Mouse (Mus musculus): ENCODE results near the gene Zfyve16. TPM values are rescaled to one million over a fixed set of nuclear protein-coding genes. Genes with fewer than 3 reads are reported as not detected.
A peak's percentile ranks its signal among the peaks of the same experiment; 100 is the strongest.

Zfyve16 gene
- total RNA-seq (2015) (5.1 and 7.9 TPM in 2 replicates), total RNA-seq (2017) (4.7 and 7.1 TPM in 2 replicates)

GRCm38 (mm10) chr13:92530721-92531211, at the start of gene Zfyve16:
TSS of gene Zfyve16 (minus strand) at chr13:92530868.
- peak; percentile 91 for ATAC-seq (replicated peaks; ENCODE audit: poor library complexity)

GRCm38 (mm10) chr13:92578210-92578609, 47.5 kb upstream of the Zfyve16 start:
- no peak for ATAC-seq (replicated peaks; ENCODE audit: poor library complexity)

GRCm38 (mm10) chr13:92576688-92577087, 46.0 kb upstream of the Zfyve16 start:
- peak; percentile 33 for ATAC-seq (replicated peaks; ENCODE audit: poor library complexity)

- peak; percentile 15 for ATAC-seq (replicated peaks; ENCODE audit: poor library complexity)
Measured at GRCm38 (mm10) chr13:92576072-92576471, 45.4 kb upstream of the Zfyve16 start, which contains the start of gene Spz1. TSS of gene Spz1 (minus strand) at chr13:92576172.

- ATAC-seq (replicated peaks; ENCODE audit: poor library complexity) = no peak
Measured at GRCm38 (mm10) chr13:92559429-92559828, 28.8 kb upstream of the Zfyve16 start.

- ATAC-seq (replicated peaks; ENCODE audit: poor library complexity) = no peak
Measured at GRCm38 (mm10) chr13:92557229-92557628, 26.6 kb upstream of the Zfyve16 start.

- ATAC-seq (replicated peaks; ENCODE audit: poor library complexity) = no peak
Measured at GRCm38 (mm10) chr13:92556458-92557126, 25.9 kb upstream of the Zfyve16 start.

- no peak for ATAC-seq (replicated peaks; ENCODE audit: poor library complexity)
Measured at GRCm38 (mm10) chr13:92547093-92547492, 16.4 kb upstream of the Zfyve16 start.

GRCm38 (mm10) chr13:92540997-92541396, 10.3 kb upstream of the Zfyve16 start:
- ATAC-seq (replicated peaks; ENCODE audit: poor library complexity) = no peak

GRCm38 (mm10) chr13:92539126-92539525, 8.5 kb upstream of the Zfyve16 start:
- no peak for ATAC-seq (replicated peaks; ENCODE audit: poor library complexity)

- ATAC-seq (replicated peaks; ENCODE audit: poor library complexity) = no peak
Measured at GRCm38 (mm10) chr13:92533801-92534200, 3.1 kb upstream of the Zfyve16 start.

GRCm38 (mm10) chr13:92532216-92532615, 1.5 kb upstream of the Zfyve16 start:
- ATAC-seq (replicated peaks; ENCODE audit: poor library complexity) = no peak

- no peak; the same call in 1 of the 2 replicates for ATAC-seq (replicated peaks; ENCODE audit: poor library complexity)
Measured at GRCm38 (mm10) chr13:92531237-92531636, 569 bp upstream of the Zfyve16 start.

GRCm38 (mm10) chr13:92529828-92530720, 594 bp downstream of the Zfyve16 start:
- no peak for ATAC-seq (replicated peaks; ENCODE audit: poor library complexity)

GRCm38 (mm10) chr13:92523178-92523813, 7.4 kb downstream of the Zfyve16 start:
- ATAC-seq (replicated peaks; ENCODE audit: poor library complexity) = peak; percentile 39; the same call in 1 of the 2 replicates

- ATAC-seq (replicated peaks; ENCODE audit: poor library complexity) = no peak
Measured at GRCm38 (mm10) chr13:92504871-92505270, 25.8 kb downstream of the Zfyve16 start.

GRCm38 (mm10) chr13:92491923-92492322, 38.7 kb downstream of the Zfyve16 start:
- ATAC-seq (replicated peaks; ENCODE audit: poor library complexity) = no peak

GRCm38 (mm10) chr13:92490817-92491216, 39.9 kb downstream of the Zfyve16 start:
- no peak for ATAC-seq (replicated peaks; ENCODE audit: poor library complexity)

- ATAC-seq (replicated peaks; ENCODE audit: poor library complexity) = peak; percentile 100
Measured at GRCm38 (mm10) chr13:92483852-92484463, 46.7 kb downstream of the Zfyve16 start, which contains the start of gene Fam151b. TSS of gene Fam151b (minus strand) at chr13:92484015.

- ATAC-seq (replicated peaks; ENCODE audit: poor library complexity) = peak; percentile 49
Measured at GRCm38 (mm10) chr13:92483348-92483747, 47.3 kb downstream of the Zfyve16 start.

- ATAC-seq (replicated peaks; ENCODE audit: poor library complexity) = no peak
Measured at GRCm38 (mm10) chr13:92470151-92470550, 60.5 kb downstream of the Zfyve16 start.

All from megakaryocyte progenitor cell, adult 5-6 weeks (primary cell).